Mouse (Mus musculus) lung, postnatal 0 days (tissue): ENCODE measurements at regions not wholly inside any gene's neighbourhood (a gene's known extent, or its start where the extent isn't known, plus 50 kb on each side); places are given as distances from the start of the nearest gene placed in this dataset.

Experiments
- CTCF ChIP-seq: IDR thresholded peaks from 2 replicates; pipeline ENCODE4 v1.5.1; 2016; ENCODE audit warnings: antibody characterized with exemption, mild to moderate bottlenecking
- EP300 ChIP-seq: IDR thresholded peaks from 2 replicates; pipeline ENCODE4 v1.6.1; 2016; ENCODE audit warnings: antibody characterized with exemption, mild to moderate bottlenecking, control low read depth

DNA sequence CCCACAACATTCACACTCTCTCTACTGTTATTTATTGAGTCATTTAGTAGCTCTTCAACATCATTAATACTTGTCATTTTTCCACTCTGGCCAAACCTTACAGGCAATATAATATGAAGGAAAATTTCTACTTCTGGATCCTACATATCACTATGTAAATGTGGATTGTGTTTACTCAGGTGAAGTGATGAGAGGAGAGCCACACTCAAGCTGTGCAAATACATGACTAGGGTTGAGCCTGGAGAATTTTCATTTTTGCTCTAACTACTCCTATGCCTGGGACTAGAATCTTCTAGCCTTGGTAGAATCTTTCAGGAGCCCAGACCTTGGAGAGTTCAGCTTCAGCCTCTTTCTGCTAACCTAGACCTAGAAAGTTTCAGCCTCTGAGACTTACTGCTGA, 166.9 kb upstream of the Fam83b start:
- TF ChIP-seq CTCF (no peak), EP300 (peak; percentile 47; the same call in 1 of the 2 replicates)
